Mouse (Mus musculus): ENCODE results near the gene Yrdc.
A peak's percentile ranks its signal among the peaks of the same experiment; 100 is the strongest.

The Yrdc gene

DNA sequence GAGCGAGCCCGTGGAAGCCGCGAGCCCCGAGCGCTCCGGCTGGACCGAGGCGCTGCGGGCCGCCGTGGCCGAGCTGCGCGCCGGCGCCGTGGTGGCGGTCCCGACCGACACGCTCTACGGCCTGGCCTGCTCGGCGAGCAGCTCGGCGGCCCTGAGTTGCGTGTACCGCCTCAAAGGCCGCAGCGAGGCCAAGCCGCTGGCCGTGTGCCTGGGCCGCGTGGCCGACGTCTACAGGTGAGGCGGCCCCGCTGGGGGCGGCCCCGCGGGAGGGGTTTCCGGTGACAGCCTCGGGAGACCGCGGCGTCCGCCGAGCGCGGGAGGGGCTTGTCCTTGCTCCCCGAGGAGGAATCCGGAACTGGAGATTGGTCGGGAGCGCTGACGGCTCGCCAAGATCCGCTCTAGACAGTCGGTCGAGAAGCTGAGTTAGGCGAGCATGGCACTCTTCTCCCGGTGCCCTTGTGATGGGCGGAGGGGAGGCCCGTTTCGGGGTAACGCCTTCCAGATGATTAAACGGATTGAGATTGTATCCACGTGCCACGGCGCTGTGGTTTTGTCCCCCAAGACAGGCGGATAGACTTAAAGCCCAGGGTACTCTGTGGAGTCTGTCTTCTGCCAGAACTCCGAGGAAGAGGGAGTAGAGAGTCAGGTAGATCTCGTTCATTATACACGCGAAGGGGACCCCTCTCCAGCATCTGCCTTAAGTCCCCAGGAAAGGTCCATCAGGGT lies 617 bp downstream of the Yrdc start, which contains the start of gene 1110065P20Rik:
TSS of gene 1110065P20Rik (minus strand) at position 264 of the 726 bp plus-strand sequence.
- DNase-seq (ENCODE audit: low spot score): peak; percentile 70

DNA sequence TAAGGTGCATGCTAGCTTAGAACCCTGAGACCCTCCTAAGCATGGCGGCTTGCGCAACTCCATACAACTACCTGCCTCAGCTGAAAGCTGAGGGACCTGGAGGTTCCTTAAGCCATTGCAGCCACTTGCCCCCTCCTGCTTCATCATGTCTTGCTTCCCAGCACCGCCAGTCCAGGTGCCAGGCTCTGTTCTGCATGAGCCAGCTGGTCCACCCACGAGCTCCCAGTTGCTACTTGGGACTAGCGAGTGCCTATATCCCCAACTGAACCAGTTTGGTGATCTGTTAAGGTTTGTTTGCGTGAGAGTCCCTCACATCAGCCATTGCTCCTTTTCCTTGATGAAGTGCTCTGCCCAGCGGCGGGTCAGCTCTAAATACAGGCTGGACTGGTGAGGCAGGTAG lies 5.8 kb downstream of the Yrdc start:
- no peak for DNase-seq (ENCODE audit: low spot score)

- no peak for DNase-seq (ENCODE audit: low spot score)
Observed at GRCm38 (mm10) chr4:124858370-124858769, 7.9 kb downstream of the Yrdc start.

DNA sequence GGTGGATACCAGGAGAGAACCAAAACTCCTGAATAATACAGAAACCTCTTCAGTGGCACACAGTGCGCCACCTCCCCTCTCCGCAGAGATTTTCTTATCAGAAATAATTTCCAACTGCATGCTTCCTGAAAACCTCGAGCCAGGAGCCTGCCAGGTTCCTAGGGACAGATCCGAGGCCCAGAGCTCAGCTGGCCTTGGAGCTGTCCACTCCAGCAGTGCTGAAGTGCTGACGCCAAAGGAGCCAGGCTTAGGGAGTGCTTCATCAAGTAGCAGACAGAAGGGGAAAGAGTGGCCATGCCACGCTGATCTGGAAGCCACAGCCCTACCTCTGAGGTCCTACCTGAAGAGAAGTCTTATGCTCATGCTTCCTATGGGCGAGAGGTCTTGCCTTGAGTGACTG lies 10.0 kb downstream of the Yrdc start:
- peak; percentile 48 for DNase-seq (ENCODE audit: low spot score)

DNA sequence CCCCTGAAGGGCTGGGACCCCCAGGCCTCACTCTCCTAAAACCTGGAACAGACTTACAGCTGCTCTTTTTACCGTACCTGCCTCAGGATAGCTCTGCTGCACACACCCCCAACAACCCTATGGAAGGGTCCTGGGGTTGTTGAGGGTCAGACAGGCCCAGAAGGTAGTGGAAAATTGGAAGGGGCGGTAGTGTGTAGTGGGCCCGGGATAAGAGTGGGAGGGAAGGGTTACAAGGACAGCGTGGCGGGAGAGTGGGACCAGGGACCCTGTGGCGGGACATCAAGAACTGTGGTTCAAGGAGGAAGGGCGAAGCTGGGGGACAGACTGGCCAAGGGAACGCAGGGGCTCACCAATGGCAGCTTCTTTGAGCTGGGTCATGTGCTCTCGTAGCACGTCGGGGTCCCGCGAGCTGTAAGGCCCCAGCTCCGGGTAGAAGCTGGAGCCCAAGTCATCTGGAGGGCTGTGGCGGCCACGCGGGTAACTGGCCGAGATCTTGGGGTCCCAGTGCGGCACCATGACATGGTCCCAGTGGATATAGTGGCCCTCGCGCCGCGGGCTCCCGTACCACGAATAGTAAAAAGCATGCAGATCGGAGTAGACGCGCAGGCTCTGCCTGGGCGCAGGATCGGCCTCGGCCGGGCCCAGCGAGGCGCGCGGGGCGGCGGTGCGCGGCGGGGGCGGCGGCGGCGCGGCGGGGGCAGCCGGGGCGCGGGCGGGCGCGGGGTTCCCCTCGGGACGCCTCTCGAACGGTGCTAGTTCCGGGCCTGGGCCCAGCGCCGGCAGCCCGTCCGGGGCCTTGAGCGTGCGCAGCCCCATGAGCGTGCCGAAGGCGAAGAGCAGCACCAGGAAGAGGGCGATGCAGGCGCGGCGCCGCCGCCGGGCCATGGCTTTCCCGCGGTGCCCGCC lies 11.1 kb downstream of the Yrdc start, which contains the start of gene Maneal:
TSS of gene Maneal (minus strand) at position 889 of the 906 bp plus-strand sequence.
- no peak for DNase-seq (ENCODE audit: low spot score)

DNA sequence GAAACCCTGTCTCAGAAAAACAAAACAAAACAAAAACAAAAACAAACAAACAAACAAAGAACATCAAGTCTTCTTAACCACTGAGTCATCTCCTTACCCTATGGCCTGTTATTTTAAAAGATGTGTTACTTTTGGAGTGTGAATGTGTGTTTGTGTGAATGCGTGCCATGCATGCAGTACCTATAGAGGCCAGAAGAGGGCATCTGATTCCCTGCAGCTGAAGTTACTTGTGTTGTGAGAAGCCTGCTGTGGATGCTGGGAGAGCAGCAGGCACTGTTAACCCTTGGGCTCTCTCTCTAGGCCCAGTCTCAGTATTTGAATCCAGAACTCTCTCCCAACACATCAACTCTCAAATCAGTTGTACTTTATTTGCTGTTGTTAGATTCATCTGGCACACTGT lies 22.2 kb downstream of the Yrdc start:
- DNase-seq (ENCODE audit: low spot score): no peak

GRCm38 (mm10) chr4:124880599-124880998 lies 30.1 kb downstream of the Yrdc start, which contains the start of gene Epha10:
Gene Epha10, plus strand, starts transcription at chr4:124880899.
- DNase-seq (ENCODE audit: low spot score): no peak

- no peak for DNase-seq (ENCODE audit: low spot score)
Observed at GRCm38 (mm10) chr4:124881341-124881908, 30.9 kb downstream of the Yrdc start.

DNA sequence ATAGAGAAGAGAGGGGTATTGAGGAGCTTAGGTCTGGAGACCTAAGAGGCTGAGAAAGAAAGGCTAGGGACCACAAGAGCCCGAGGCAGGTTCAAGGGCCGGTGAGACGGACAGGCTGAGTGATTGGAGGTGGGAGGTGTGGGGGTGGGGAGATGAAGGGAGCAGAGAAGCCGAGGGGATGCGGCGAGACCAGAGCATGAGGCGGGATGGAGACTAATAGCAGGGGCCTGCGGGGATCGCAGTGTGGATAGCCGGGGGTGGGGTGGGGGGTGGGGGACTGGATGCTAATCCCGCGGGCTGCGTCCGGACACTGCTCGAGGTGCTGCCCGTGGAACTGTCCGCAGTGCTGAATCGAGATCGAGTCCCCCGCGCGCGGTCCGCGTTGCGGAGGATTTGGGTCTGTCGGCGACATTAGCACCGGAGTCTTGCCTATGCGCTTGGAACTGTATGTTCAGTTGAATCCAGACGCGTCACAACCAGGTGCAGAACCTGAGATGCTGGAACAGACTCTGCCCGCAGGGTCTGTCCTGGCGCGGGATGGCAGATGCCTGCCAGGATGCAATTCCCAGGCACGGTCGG lies 31.8 kb downstream of the Yrdc start:
- peak; percentile 35 for DNase-seq (ENCODE audit: low spot score)

GRCm38 (mm10) chr4:124888702-124889101 lies 38.2 kb downstream of the Yrdc start:
- no peak for DNase-seq (ENCODE audit: low spot score)

DNA sequence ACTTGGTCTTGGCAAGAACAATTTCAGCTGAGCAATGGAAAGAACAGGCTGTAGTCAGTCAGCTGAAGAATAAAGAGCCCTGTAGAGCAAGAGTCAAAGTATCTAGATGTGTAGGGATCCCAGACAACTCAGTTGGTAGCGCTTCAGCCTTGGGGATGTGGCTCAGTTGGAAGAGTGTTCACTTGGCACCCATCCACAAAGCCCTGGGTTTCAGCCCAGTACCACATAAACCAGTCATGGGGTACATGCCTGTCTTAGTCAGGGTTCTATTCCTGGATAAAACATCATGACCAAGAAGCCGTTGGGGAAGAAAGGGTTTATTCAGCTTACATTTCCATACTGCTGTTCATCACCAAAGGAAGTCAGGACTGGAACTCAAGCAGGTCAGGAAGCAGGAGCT lies 39.5 kb downstream of the Yrdc start:
- DNase-seq (ENCODE audit: low spot score): no peak

DNA sequence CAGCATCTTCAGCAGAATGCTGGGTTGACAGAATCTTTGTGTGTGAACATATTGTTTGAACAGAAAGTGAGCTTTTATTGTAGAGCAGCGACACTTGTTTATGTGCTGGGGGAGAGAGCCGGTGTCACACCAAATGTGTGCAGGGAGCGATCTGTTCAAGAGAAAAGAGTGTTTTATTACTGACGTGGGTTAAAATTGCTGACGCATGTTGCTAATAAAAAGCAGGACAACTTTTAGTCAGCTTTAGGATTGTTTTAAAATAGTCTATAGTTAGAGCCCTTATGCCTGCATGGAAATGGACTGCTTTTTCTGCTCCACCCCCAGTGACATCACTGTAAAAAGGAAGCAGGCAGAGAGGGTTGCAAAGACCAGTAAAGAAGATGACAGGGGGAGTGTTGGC lies 40.4 kb downstream of the Yrdc start:
- DNase-seq (ENCODE audit: low spot score): no peak

- DNase-seq (ENCODE audit: low spot score): no peak
Observed at GRCm38 (mm10) chr4:124893769-124894168, 43.3 kb downstream of the Yrdc start.

GRCm38 (mm10) chr4:124894508-124895428 lies 44.3 kb downstream of the Yrdc start:
- no peak for DNase-seq (ENCODE audit: low spot score)

GRCm38 (mm10) chr4:124898428-124898827 lies 47.9 kb downstream of the Yrdc start:
- no peak for DNase-seq (ENCODE audit: low spot score)

DNA sequence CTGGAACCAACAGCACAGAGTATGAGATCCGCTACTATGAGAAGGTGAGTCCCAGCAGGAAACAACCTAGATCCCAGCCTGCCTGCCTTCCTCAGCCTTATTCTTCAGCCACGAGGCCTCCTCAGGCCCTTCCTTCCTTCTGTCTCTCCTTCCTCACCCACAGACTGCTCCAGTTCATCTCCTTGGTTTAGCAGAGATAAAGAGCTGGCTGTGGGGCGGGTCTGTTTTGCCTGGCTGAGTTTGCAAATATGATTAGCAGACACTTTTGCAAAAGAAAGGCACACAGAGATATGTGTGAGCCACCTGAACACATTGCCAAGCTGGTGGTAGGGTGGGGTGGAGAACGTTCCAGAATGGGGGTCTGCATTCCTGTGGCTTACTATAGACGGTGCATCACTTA lies 49.4 kb downstream of the Yrdc start:
- no peak for DNase-seq (ENCODE audit: low spot score)

All from urinary bladder, postnatal 25 days (tissue).